Mouse (Mus musculus) kidney, embryonic 14.5 days (tissue): ENCODE measurements around the gene Spaca1. TPM values are rescaled to one million over a fixed set of nuclear protein-coding genes. Genes with fewer than 3 reads are reported as not detected.
"Not testable (repeated sequence)": the region's sequence is repeated elsewhere in the genome, so short reads cannot be mapped to it uniquely, and the experiment has no call there.

Experiments used
- ATAC-seq: fragments of 200-750 bp; cut with Nextera tagmentation; 2 replicates; pipeline ENCODE4 v1.8.0; 2017; ENCODE audit warnings: moderate number of reproducible peaks, mild to moderate bottlenecking, moderate TSS enrichment, moderate library complexity; ENCODE audit not compliant: low FRiP score, low TSS enrichment
- H3K27ac ChIP-seq: fragments of 300-500 bp; sonication (generic); 2 replicates; pipeline ENCODE4 v1.5.1; 2014; ENCODE audit warnings: low read depth, mild to moderate bottlenecking, low read length, moderate library complexity, mixed read lengths
- H3K27me3 ChIP-seq: fragments of 300-500 bp; sonication (generic); 2 replicates; pipeline ENCODE4 v1.6.1; 2014; ENCODE audit warnings: mild to moderate bottlenecking, low read length; ENCODE audit not compliant: control insufficient read depth, insufficient read depth
- H3K36me3 ChIP-seq: fragments of 300-500 bp; sonication (generic); 2 replicates; pipeline ENCODE4 v1.6.1; 2014; ENCODE audit warnings: low read length, mixed read lengths; ENCODE audit not compliant: control insufficient read depth, insufficient read depth
- H3K4me1 ChIP-seq: fragments of 300-500 bp; sonication (generic); 2 replicates; pipeline ENCODE4 v1.6.1; 2014; ENCODE audit warnings: low read length, mixed read lengths; ENCODE audit not compliant: control insufficient read depth, insufficient read depth
- H3K4me2 ChIP-seq: fragments of 300-500 bp; sonication (generic); replicated peaks from 2 replicates; pipeline ENCODE4 v1.6.1; 2014; ENCODE audit warnings: low read depth, mild to moderate bottlenecking, low read length
- H3K4me3 ChIP-seq: fragments of 300-500 bp; sonication (generic); 2 replicates; pipeline ENCODE4 v1.5.1; 2014; ENCODE audit warnings: mild to moderate bottlenecking, low read length
- H3K9ac ChIP-seq: fragments of 300-500 bp; sonication (generic); 2 replicates; pipeline ENCODE4 v1.6.1; 2014; ENCODE audit warnings: low read depth, mild to moderate bottlenecking, low read length, moderate library complexity
- H3K9me3 ChIP-seq: fragments of 300-500 bp; sonication (generic); 2 replicates; pipeline ENCODE4 v1.6.1; 2016; ENCODE audit warnings: low read length; ENCODE audit not compliant: control insufficient read depth
- WGBS: fragments of 180-500 bp; shearing (Covaris S2); extraction: QIAGEN DNeasy Blood & Tissue Kit; methylation state at CpG from one replicate; pipeline ENCODE4 v1.1.7; 2014; 5-methylcytosine and 5-hydroxymethylcytosine counted together
- polyA plus RNA-seq: library from polyadenylated mRNA; unstranded; fragments of >200 nt; fragmentation: Nextera tagmentation; extraction: Ambion mirVana; gene quantifications from 2 replicates; pipeline ENCODE4 v1.2.1, GENCODE M21; 2014

Gene Spaca1
- polyA plus RNA-seq: 1.4 and 1.8 TPM in 2 replicates

DNA sequence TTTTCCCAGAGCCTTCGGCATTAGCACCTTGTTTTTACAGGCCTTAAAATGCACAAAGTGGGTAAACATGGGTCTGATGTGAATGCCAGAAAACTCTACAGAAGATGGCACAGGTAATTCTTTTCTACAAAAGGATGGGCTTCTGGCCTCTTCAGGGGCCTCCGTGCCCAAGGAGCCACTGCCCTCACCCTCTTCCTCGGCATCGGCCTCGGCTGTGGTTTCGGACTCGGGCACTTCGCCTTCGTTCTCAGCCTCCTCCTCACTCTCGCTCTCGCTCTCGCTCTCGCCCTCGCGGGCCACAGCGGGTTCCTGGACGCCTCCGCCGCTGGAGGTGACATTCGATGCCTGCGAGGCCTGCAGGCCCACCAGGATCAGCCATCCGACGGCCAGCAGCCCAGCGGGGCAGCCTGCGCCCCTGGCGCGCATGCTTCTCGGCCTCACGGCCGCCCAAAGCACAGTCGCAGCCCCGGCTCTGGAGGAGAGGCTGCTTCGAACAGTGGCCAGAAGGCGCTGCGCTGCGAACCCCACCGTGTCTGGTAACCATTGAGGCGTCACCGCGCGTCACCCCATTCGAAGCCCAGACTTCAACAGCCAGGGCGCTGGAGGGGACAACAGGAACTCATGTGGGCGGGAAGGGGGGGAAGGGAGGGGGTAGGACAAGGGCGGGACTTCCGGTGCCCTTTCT, at the start of gene Spaca1:
TSS of gene Spaca1 (minus strand) at position 621 of the 685 bp plus-strand sequence.
- no peak within 1 kb of the TSS for H3K27ac ChIP-seq
- H3K4me2 ChIP-seq: peak within 1 kb of the TSS; percentile 35
- no peaks in the 10 kb centered on the region for H3K4me1 ChIP-seq
- H3K36me3 ChIP-seq: no peaks in the 10 kb centered on the region
- peak within 1 kb of the TSS; percentile 44 for H3K9ac ChIP-seq
- WGBS: 59% methylated on average over 43 of the region's 46 CpGs
- peak; percentile 66; the same call in 1 of the 2 replicates for ATAC-seq
- peak within 1 kb of the TSS; percentile 20; the same call in 1 of the 2 replicates for H3K4me3 ChIP-seq
- no peaks in the 10 kb centered on the region for H3K9me3 ChIP-seq
- no peaks in the 10 kb centered on the region for H3K27me3 ChIP-seq

- not testable (repeated sequence) for H3K9me3 ChIP-seq, H3K27ac ChIP-seq, H3K4me3 ChIP-seq, H3K9ac ChIP-seq, H3K4me1 ChIP-seq, ATAC-seq, H3K36me3 ChIP-seq, H3K27me3 ChIP-seq, H3K4me2 ChIP-seq
- WGBS: 71% methylated on average over 5 of the region's 5 CpGs
Measured at GRCm38 (mm10) chr4:34087286-34087685, 37.3 kb upstream of the Spaca1 start.

DNA sequence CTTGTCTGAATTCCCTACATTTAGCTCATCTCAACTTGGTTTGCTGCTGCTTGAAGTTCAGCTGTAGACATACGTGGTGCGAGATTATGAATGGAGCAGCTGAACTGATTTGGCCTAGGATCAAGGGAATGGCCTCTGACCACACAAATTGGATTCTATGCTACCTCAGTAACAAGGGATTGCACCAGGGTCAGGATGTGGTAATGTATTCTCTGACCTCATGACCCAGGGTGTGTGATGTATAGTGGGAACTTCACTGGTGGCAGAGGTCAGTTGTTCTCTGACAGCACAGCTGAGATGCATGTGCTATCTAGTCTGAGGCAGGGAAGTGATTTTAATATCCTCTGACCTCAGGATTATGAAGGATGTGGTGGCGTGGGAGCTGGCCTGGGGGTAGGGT, 31.1 kb upstream of the Spaca1 start:
- H3K4me2 ChIP-seq: no peak overlapping the region
- H3K9me3 ChIP-seq: no peaks in the 10 kb centered on the region
- H3K4me3 ChIP-seq: no peak overlapping the region
- H3K36me3 ChIP-seq: no peaks in the 10 kb centered on the region
- WGBS: 83% methylated on average over 3 of the region's 3 CpGs
- no peak overlapping the region for H3K27ac ChIP-seq
- H3K9ac ChIP-seq: no peak overlapping the region
- no peak for ATAC-seq
- no peaks in the 10 kb centered on the region for H3K4me1 ChIP-seq
- H3K27me3 ChIP-seq: no peaks in the 10 kb centered on the region

DNA sequence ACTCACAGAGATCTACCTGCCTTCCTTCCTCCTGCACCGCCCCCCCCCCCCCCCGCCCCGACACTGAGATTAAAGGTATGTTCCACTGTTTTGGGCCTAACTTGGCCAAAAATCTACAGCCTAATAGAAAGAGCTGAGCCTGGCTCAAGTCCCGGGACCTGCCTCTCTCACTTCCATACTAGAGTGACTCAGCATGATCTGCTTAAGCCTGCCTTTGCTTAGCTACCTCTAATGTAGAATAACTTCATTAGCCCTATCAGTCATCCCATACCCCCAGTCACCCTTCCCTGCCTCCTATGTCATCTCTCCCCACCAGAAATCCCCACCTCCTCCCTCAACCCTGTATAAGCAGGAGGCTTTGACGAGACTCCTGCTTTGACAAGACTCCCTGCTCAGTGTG, 19.0 kb upstream of the Spaca1 start:
- H3K36me3 ChIP-seq: no peaks in the 10 kb centered on the region
- H3K9me3 ChIP-seq: no peaks in the 10 kb centered on the region
- 71% methylated on average over 4 of the region's 5 CpGs for WGBS
- ATAC-seq: no peak
- no peaks in the 10 kb centered on the region for H3K27me3 ChIP-seq
- H3K4me3 ChIP-seq: no peak overlapping the region
- no peak overlapping the region for H3K27ac ChIP-seq
- no peak overlapping the region for H3K9ac ChIP-seq
- H3K4me2 ChIP-seq: no peak overlapping the region
- no peaks in the 10 kb centered on the region for H3K4me1 ChIP-seq

DNA sequence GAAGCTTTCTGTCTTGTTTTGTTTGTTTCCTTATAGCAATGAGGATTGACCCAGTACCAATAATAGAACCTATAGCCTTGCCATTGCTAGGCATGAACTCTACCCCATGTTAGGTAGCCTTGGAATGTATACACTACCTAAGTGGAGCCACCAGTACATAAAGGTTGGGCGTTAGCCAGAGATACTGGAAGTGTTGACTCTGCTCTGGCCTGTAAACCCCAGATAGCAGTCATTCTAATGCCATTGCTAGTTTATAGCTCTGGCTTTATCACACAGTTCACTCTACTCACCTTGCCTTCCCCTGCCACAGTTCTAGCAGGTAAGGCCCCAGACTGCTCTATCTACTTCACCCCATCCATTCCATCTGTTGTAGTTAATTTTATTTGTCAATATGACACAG, 8.3 kb upstream of the Spaca1 start:
- 68% methylated on average over 1 of the region's 1 CpGs for WGBS
- Histone ChIP-seq H3K9ac (no peak overlapping the region), H3K4me3 (no peak overlapping the region), H3K9me3 (no peaks in the 10 kb centered on the region), H3K27ac (no peak overlapping the region), H3K36me3 (no peaks in the 10 kb centered on the region), H3K4me1 (no peaks in the 10 kb centered on the region), H3K27me3 (no peaks in the 10 kb centered on the region), H3K4me2 (no peak overlapping the region)
- ATAC-seq: no peak

GRCm38 (mm10) chr4:34026771-34027170, 23.2 kb downstream of the Spaca1 start:
- no peak overlapping the region for H3K4me3 ChIP-seq
- H3K4me2 ChIP-seq: no peak overlapping the region
- H3K9me3 ChIP-seq: no peaks in the 10 kb centered on the region
- no peaks in the 10 kb centered on the region for H3K36me3 ChIP-seq
- no peak overlapping the region for H3K9ac ChIP-seq
- no peak overlapping the region for H3K27ac ChIP-seq
- H3K4me1 ChIP-seq: no peaks in the 10 kb centered on the region
- H3K27me3 ChIP-seq: no peaks in the 10 kb centered on the region
- WGBS: 88% methylated on average over 2 of the region's 2 CpGs
- no peak for ATAC-seq

DNA sequence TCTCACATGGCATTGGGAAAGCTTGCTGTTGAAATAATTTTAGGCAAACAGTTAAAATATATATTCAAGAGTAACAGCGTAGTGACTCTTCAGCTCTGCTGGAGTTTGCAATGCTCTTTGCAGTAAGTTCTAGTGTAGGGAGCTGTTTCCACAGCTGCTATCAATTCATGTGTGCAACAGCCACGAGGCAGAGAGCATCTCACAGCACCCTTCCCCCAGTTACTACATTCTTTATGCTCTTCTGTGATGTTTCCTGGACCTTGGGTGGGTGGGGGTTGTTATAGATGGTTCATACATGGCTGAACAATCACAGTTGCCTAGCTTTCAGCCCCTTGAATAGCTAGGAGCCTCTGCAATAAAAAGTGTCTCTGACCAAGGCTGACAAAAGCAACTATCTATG, 28.5 kb downstream of the Spaca1 start:
- ATAC-seq: no peak
- Histone ChIP-seq H3K36me3 (no peaks in the 10 kb centered on the region), H3K9ac (no peak overlapping the region), H3K4me2 (no peak overlapping the region), H3K27ac (no peak overlapping the region), H3K27me3 (no peaks in the 10 kb centered on the region), H3K4me1 (no peaks in the 10 kb centered on the region), H3K9me3 (no peaks in the 10 kb centered on the region), H3K4me3 (no peak overlapping the region)
- WGBS: 41% methylated on average over 2 of the region's 2 CpGs

DNA sequence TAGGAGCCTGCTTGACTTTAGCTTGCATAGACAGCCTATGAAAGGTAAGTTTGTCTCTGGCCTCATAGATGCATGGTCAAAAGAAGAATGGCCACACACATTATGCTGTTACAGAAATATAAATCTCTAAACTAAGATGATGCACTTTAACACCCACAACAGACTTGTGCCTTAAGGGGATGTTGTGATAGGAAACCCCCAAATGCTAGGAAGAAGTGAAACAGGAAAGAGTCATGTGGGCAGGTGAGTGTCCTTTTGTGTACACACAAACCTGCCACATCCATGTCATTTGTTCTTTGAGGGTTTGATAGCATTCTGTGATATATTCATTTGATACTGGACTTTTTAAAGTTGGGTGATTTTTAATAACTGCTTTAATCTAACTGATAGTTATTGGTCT, 53.6 kb downstream of the Spaca1 start:
- H3K9me3 ChIP-seq: 0 out of 2 replicates have a peak, but pooled peaks cover 3% of the 10 kb centered on the region

DNA sequence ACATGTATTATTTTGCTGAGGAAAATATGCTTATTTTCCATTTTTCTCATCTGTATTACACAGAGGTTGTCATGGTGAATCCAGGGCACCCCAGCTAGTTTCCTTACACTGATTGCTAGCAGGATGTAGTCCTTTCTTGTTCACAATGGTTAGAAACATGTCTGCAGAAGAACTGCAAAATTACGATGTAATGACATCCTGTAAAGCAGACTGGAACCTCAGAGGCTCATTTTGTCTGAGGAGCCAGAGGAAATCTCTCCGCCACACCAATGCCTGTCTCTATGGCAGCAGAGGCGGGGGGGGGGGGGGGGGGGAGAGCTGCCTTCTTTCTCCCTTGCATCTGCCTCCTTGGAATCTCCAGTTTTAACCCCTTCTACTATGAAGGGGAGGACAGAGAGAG, 57.3 kb downstream of the Spaca1 start:
- Histone ChIP-seq H3K27me3 (no peaks in the 10 kb centered on the region), H3K9me3 (no peaks in the 10 kb centered on the region), H3K36me3 (no peaks in the 10 kb centered on the region), H3K9ac (no peak overlapping the region), H3K27ac (no peak overlapping the region), H3K4me3 (no peak overlapping the region), H3K4me2 (no peak overlapping the region), H3K4me1 (no peaks in the 10 kb centered on the region)
- 54% methylated on average over 2 of the region's 3 CpGs for WGBS
- no peak for ATAC-seq

More for the DNA sequence above, 53.6 kb downstream of the Spaca1 start:
- H3K27me3 ChIP-seq: no peaks in the 10 kb centered on the region
- no peak overlapping the region for H3K4me2 ChIP-seq
- no peaks in the 10 kb centered on the region for H3K36me3 ChIP-seq
- no peak for ATAC-seq
- no peak overlapping the region for H3K9ac ChIP-seq
- no peaks in the 10 kb centered on the region for H3K4me1 ChIP-seq
- no peak overlapping the region for H3K27ac ChIP-seq
- no peak overlapping the region for H3K4me3 ChIP-seq
